Mouse (Mus musculus) midbrain, embryonic 15.5 days (tissue): ENCODE results near the gene Cntnap5c. TPM values are rescaled to one million over a fixed set of nuclear protein-coding genes. Genes with fewer than 3 reads are reported as not detected.

ENCODE experiments used
- ATAC-seq: fragments of 200-750 bp; cut with Nextera tagmentation; replicated peaks from 2 replicates; pipeline ENCODE4 v1.8.0; 2017; ENCODE audit warnings: moderate TSS enrichment
- H3K27ac ChIP-seq: fragments of 300-500 bp; sonication (generic); 2 replicates; pipeline ENCODE4 v1.5.1; 2015; ENCODE audit warnings: mild to moderate bottlenecking, inconsistent platforms
- H3K27me3 ChIP-seq: fragments of 300-500 bp; sonication (generic); replicated peaks from 2 replicates; pipeline ENCODE4 v1.6.1; 2015; ENCODE audit warnings: inconsistent platforms
- H3K36me3 ChIP-seq: fragments of 300-500 bp; sonication (generic); replicated peaks from 2 replicates; pipeline ENCODE4 v1.6.1; 2015; ENCODE audit warnings: inconsistent platforms
- H3K4me1 ChIP-seq: fragments of 300-500 bp; sonication (generic); 2 replicates; pipeline ENCODE4 v1.6.1; 2015; ENCODE audit warnings: inconsistent platforms
- H3K4me2 ChIP-seq: fragments of 300-500 bp; sonication (generic); 2 replicates; pipeline ENCODE4 v1.6.1; 2015; ENCODE audit warnings: inconsistent platforms, mild to moderate bottlenecking, moderate library complexity
- H3K4me3 ChIP-seq: fragments of 300-500 bp; sonication (generic); 2 replicates; pipeline ENCODE4 v1.5.1; 2015; ENCODE audit warnings: mild to moderate bottlenecking, inconsistent platforms
- H3K9ac ChIP-seq: fragments of 300-500 bp; sonication (generic); 2 replicates; pipeline ENCODE4 v1.6.1; 2015; ENCODE audit warnings: mild to moderate bottlenecking, inconsistent platforms
- H3K9me3 ChIP-seq: fragments of 300-500 bp; sonication (generic); 2 replicates; pipeline ENCODE4 v1.6.1; 2016; ENCODE audit warnings: inconsistent platforms
- WGBS: fragments of 180-500 bp; shearing (Covaris S2); methylation state at CpG from one replicate; pipeline ENCODE4 v1.1.7; 2015; ENCODE audit warnings: mixed read lengths; 5-methylcytosine and 5-hydroxymethylcytosine counted together
- polyA plus RNA-seq: library from polyadenylated mRNA; unstranded; fragments of >200 nt; fragmentation: Nextera tagmentation; extraction: Ambion mirVana; gene quantifications from 2 replicates; pipeline ENCODE4 v1.2.1, GENCODE M21; 2015

The Cntnap5c gene
- polyA plus RNA-seq, 1 experiment from 2014 or later = 3.6 TPM

- no peaks in the 10 kb centered on the region for H3K9me3 ChIP-seq
- no peak overlapping the region for H3K4me3 ChIP-seq
- no peaks in the 10 kb centered on the region for H3K4me1 ChIP-seq
- H3K9ac ChIP-seq = no peak overlapping the region
- no peak overlapping the region for H3K27ac ChIP-seq
- no peaks in the 10 kb centered on the region for H3K27me3 ChIP-seq
- no peak for ATAC-seq
- H3K4me2 ChIP-seq = no peak overlapping the region
- no peaks in the 10 kb centered on the region for H3K36me3 ChIP-seq
- WGBS = 87% methylated on average over 1 of the region's 1 CpGs
Measured at GRCm38 (mm10) chr17:58408756-58409155, 639.4 kb downstream of the Cntnap5c start.

- no peak overlapping the region for H3K4me2 ChIP-seq
- H3K4me1 ChIP-seq = no peaks in the 10 kb centered on the region
- H3K4me3 ChIP-seq = no peak overlapping the region
- H3K9ac ChIP-seq = no peak overlapping the region
- H3K9me3 ChIP-seq = no peaks in the 10 kb centered on the region
- no peaks in the 10 kb centered on the region for H3K27me3 ChIP-seq
- no peaks in the 10 kb centered on the region for H3K36me3 ChIP-seq
- peak; percentile 91 for ATAC-seq
- H3K27ac ChIP-seq = no peak overlapping the region
Measured at GRCm38 (mm10) chr17:58437443-58437842, 668.1 kb downstream of the Cntnap5c start.

Other genes starting within 250 kb of the Cntnap5c start
- gene Vmn2r120, start 224.1 kb upstream of the Cntnap5c start, polyA plus RNA-seq = not detected in 2 replicates
- not detected in 2 replicates for gene Gm21834, start 27.4 kb upstream of the Cntnap5c start, polyA plus RNA-seq